31 mouse cellular contexts compared by ENCODE assay signal in the genomic region with DNA sequence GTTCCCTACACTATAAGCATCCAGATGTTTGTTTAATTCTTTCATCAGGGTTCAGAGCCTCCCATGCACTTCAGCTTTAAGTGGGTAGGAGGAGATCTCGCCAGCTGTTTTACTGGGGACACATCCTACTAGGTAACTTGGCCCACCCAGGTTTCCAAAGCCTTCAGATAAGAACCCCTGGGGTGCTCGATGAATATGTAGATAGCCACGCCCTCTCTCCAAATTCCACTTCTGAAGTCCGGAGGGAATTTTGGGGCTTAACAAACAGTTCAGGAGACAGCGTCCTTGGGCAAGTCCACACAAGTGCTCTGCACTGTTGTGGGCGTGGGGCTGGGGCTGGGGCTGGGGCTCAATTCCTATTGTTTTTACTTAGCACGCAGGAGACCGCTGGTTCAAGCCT. TPM values are rescaled to one million over a fixed set of nuclear protein-coding genes. Genes with fewer than 3 reads are reported as not detected.
DNase-seq lines count a peak whose midpoint lies in the region; ATAC-seq and TF ChIP-seq lines count a peak whose summit lies in the region.
"Had no signal": no experiment of that assay in that cellular context is flagged by ENCODE, and none has a peak within 500 bp of the region (broad histone marks: within the 10 kb centered on the region; RNA-seq: fewer than 3 reads in every experiment).

No protein-coding gene starts in this region.

- 15% methylated on average over 8 of the region's 8 CpGs for WGBS in embryonic facial prominence, embryonic 14.5 days
- WGBS in embryonic facial prominence, embryonic 10.5 days: 18% methylated on average over 8 of the region's 8 CpGs
- 15% methylated on average over 8 of the region's 8 CpGs for WGBS in heart, embryonic 11.5 days (ENCODE audit: insufficient replicate concordance)

- no peak for ATAC-seq in embryonic facial prominence, embryonic 14.5 days (ENCODE audit: low read depth)
- ATAC-seq in heart, embryonic 11.5 days (replicated peaks; ENCODE audit: insufficient number of reproducible peaks, low FRiP score, low TSS enrichment): no peak
- ATAC-seq: forebrain, embryonic 14.5 days; forebrain, postnatal 0 days; hindbrain, embryonic 16.5 days; intestine, embryonic 15.5 days had no signal

- peaks cover 56% of the 10 kb centered on the region for H3K27me3 ChIP-seq in embryonic facial prominence, embryonic 14.5 days (replicated peaks; ENCODE audit: control insufficient read depth, insufficient read depth, low read length)
- peaks cover 63% of the 10 kb centered on the region for H3K27me3 ChIP-seq in embryonic facial prominence, embryonic 10.5 days (replicated peaks; ENCODE audit: low read depth, poor library complexity, severe bottlenecking)
- no peaks in the 10 kb centered on the region for H3K27me3 ChIP-seq in E14TG2a.4 (ENCODE audit: insufficient read depth, low read length)
- peaks cover 49% of the 10 kb centered on the region for H3K27me3 ChIP-seq in heart, embryonic 11.5 days (ENCODE audit: control insufficient read depth, insufficient read depth, low read length)
- H3K27me3 ChIP-seq: CH12.LX had no signal

- peaks cover 10% of the 10 kb centered on the region for H3K4me1 ChIP-seq in embryonic facial prominence, embryonic 14.5 days (ENCODE audit: control insufficient read depth, insufficient read depth, low read length)
- H3K4me1 ChIP-seq in embryonic facial prominence, embryonic 10.5 days: peaks cover 27% of the 10 kb centered on the region
- H3K4me1 ChIP-seq in E14TG2a.4 (replicated peaks; ENCODE audit: low read depth, low read length) (peaks cover 75% of the 10 kb centered on the region), ES-E14 (ENCODE audit: control insufficient read depth in 2 of 2, insufficient read depth in 2 of 2, low read length in 2 of 2, poor library complexity in 1 of 2) (peaks cover 4 to 20% of the 10 kb centered on the region in 2 experiments; a peak in 3 of 4 replicates)
- H3K4me1 ChIP-seq in heart, embryonic 11.5 days (ENCODE audit: control insufficient read depth, insufficient read depth, low read length): peaks cover 16% of the 10 kb centered on the region

- DNase-seq in embryonic facial prominence, embryonic 14.5 days (ENCODE audit: low spot score): peak; percentile 56
- DNase-seq in embryonic facial prominence, embryonic 10.5 days (ENCODE audit: low spot score): no peak
- DNase-seq in ES-E14 (ENCODE audit: low read depth, low spot score) (peak; percentile 97), ZHBTc4 (ENCODE audit: low read depth, low spot score) (peak; percentile 99)
- no peak for DNase-seq in layer of hippocampus, postnatal 36 days
- DNase-seq: adrenal gland, adult 2 months; adrenal gland, postnatal 14 days; cerebellum, adult 11 months; cerebellum, adult 2 months; cerebellum, postnatal 10 days; cerebellum, postnatal 36 days; embryo, embryonic 11 days; forebrain, postnatal 0 days; gastrocnemius, postnatal 14 days; heart, adult 11 months; heart, postnatal 10 days; heart, postnatal 36 days had no signal

- H3K27ac ChIP-seq in embryonic facial prominence, embryonic 14.5 days (replicated peaks; ENCODE audit: low read depth, low read length): no peak overlapping the region
- no peak overlapping the region for H3K27ac ChIP-seq in embryonic facial prominence, embryonic 10.5 days (replicated peaks)
- H3K27ac ChIP-seq in ES-E14 (ENCODE audit: insufficient read depth, low read depth, low read length, poor library complexity, severe bottlenecking): peak overlapping the region; percentile 100
- no peak overlapping the region for H3K27ac ChIP-seq in heart, embryonic 11.5 days (ENCODE audit: low read depth, low read length)
- H3K27ac ChIP-seq: embryonic facial prominence, embryonic 15.5 days; gastrocnemius, adult 2 months; heart, embryonic 15.5 days; hindbrain, embryonic 10.5 days; hindbrain, embryonic 13.5 days; intestine, embryonic 15.5 days had no signal

- no peaks in the 10 kb centered on the region for H3K9me3 ChIP-seq in embryonic facial prominence, embryonic 14.5 days (ENCODE audit: control insufficient read depth, low read length)
- H3K9me3 ChIP-seq in embryonic facial prominence, embryonic 10.5 days: no peaks in the 10 kb centered on the region
- H3K9me3 ChIP-seq in E14TG2a.4 (ENCODE audit: low read length) (no peaks in the 10 kb centered on the region), ES-E14 (ENCODE audit: control insufficient read depth, insufficient read depth, low read depth, low read length) (no peaks in the 10 kb centered on the region)
- H3K9me3 ChIP-seq in heart, embryonic 11.5 days (replicated peaks; ENCODE audit: control insufficient read depth, low read length): no peaks in the 10 kb centered on the region
- H3K9me3 ChIP-seq: embryonic facial prominence, embryonic 15.5 days; heart, embryonic 12.5 days; heart, embryonic 15.5 days; hindbrain, embryonic 10.5 days; hindbrain, embryonic 13.5 days; intestine, embryonic 15.5 days had no signal

- no peaks in the 10 kb centered on the region for H3K36me3 ChIP-seq in embryonic facial prominence, embryonic 14.5 days (ENCODE audit: control insufficient read depth, insufficient read depth, low read length)
- H3K36me3 ChIP-seq in embryonic facial prominence, embryonic 10.5 days (replicated peaks): no peaks in the 10 kb centered on the region
- H3K36me3 ChIP-seq in E14TG2a.4 (ENCODE audit: insufficient read depth, low read length) (peaks cover 18% of the 10 kb centered on the region), ES-E14 (ENCODE audit: control insufficient read depth, insufficient read depth, low read length, poor library complexity, severe bottlenecking) (peaks cover 12% of the 10 kb centered on the region; the same call in 1 of the 2 replicates)
- H3K36me3 ChIP-seq in heart, embryonic 11.5 days (ENCODE audit: control insufficient read depth, insufficient read depth, low read length): no peaks in the 10 kb centered on the region
- H3K36me3 ChIP-seq: embryonic facial prominence, embryonic 15.5 days; heart, embryonic 12.5 days; heart, embryonic 15.5 days; hindbrain, embryonic 10.5 days; hindbrain, embryonic 13.5 days; intestine, embryonic 15.5 days had no signal

- H3K9ac ChIP-seq in embryonic facial prominence, embryonic 14.5 days (ENCODE audit: low read depth, low read length): no peak overlapping the region
- peak overlapping the region; percentile 87 for H3K9ac ChIP-seq in ES-E14 (ENCODE audit: insufficient read depth, low read depth, low read length, poor library complexity, severe bottlenecking)
- no peak overlapping the region for H3K9ac ChIP-seq in heart, embryonic 11.5 days (ENCODE audit: low read depth, low read length)
- H3K9ac ChIP-seq: embryonic facial prominence, embryonic 15.5 days; forebrain, postnatal 0 days; heart, embryonic 12.5 days; heart, embryonic 15.5 days; hindbrain, embryonic 13.5 days; intestine, embryonic 15.5 days had no signal

- H3K4me3 ChIP-seq in embryonic facial prominence, embryonic 14.5 days (ENCODE audit: low read depth, low read length): no peak overlapping the region
- H3K4me3 ChIP-seq in embryonic facial prominence, embryonic 10.5 days: no peak overlapping the region
- H3K4me3 ChIP-seq in E14TG2a.4 (replicated peaks; ENCODE audit: low read length) (peak overlapping the region; percentile 70), ES-E14 (ENCODE audit: insufficient read depth in 1 of 2, low read depth in 1 of 2, low read length in 2 of 2, poor library complexity in 1 of 2, severe bottlenecking in 1 of 2) (peak overlapping the region; percentile 29 to 66)
- H3K4me3 ChIP-seq in heart, embryonic 11.5 days (ENCODE audit: low read depth, low read length): no peak overlapping the region
- H3K4me3 ChIP-seq: embryonic facial prominence, embryonic 15.5 days; gastrocnemius, adult 2 months; heart, embryonic 12.5 days; heart, embryonic 15.5 days; hindbrain, embryonic 10.5 days; hindbrain, embryonic 13.5 days; intestine, embryonic 15.5 days had no signal

- H3K4me2 ChIP-seq in embryonic facial prominence, embryonic 14.5 days (ENCODE audit: low read depth, low read length): no peak overlapping the region
- H3K4me2 ChIP-seq in heart, embryonic 11.5 days: no peak overlapping the region
- H3K4me2 ChIP-seq: embryonic facial prominence, embryonic 15.5 days; heart, embryonic 12.5 days; heart, embryonic 15.5 days; hindbrain, embryonic 13.5 days; intestine, embryonic 15.5 days had no signal

- no peak for TF ChIP-seq CTCF in E14TG2a.4 (conservative IDR thresholded peaks at IDR 0.05; ENCODE audit: low read length)

- in situ Hi-C loops in ES-E14 (cut with MboI; ENCODE audit: low sequenced_read_pairs in 2 of 2, unreplicated experiment in 2 of 2): no loop called here

TF ChIP-seq in ES-E14, 5 proteins besides CTCF, POLR2A, EP300 and RAD21 (continues in another document):
- TF ChIP-seq CHD2 (IDR thresholded peaks at IDR 0.05; ENCODE audit: low read depth, low read length): peak; percentile 42; the same call in 1 of the 2 replicates

RNA-seq across cellular contexts. Expression of a gene that starts 1.9 kb away (rescaled TPM):
- 0.10 and 0.13 TPM in 2 replicates for polyA plus RNA-seq in embryonic facial prominence, embryonic 14.5 days (2014; fragmentation: Nextera tagmentation; extraction: Ambion mirVana)
- 0.16 TPM in 1 of 2 replicates, not detected in the other for polyA plus RNA-seq in embryonic facial prominence, embryonic 10.5 days (2016; fragmentation: Nextera tagmentation; extraction: Ambion mirVana)
- 164 and 277 TPM in 2 replicates for total RNA-seq in ES-E14 (2012; rRNA removed)
- total RNA-seq in layer of hippocampus, postnatal 36 days (2021): under 1 TPM in 1 of 2 experiments, not detected in 1; 0.22 TPM
- not detected in 2 replicates for polyA plus RNA-seq in heart, embryonic 11.5 days (2014; fragmentation: Nextera tagmentation; extraction: Ambion mirVana)
- total RNA-seq: adrenal gland, adult 2 months; adrenal gland, postnatal 14 days; forebrain, postnatal 0 days; MEL had no signal
- polyA plus RNA-seq: forebrain, embryonic 11.5 days; forebrain, embryonic 14.5 days; heart, embryonic 12.5 days; hindbrain, embryonic 13.5 days had no signal

RNA-seq across cellular contexts. Expression of a gene that starts 32.6 kb away (rescaled TPM):
- polyA plus RNA-seq in embryonic facial prominence, embryonic 14.5 days (2014; fragmentation: Nextera tagmentation; extraction: Ambion mirVana): 20.7 and 21.1 TPM in 2 replicates
- 29.9 and 35.3 TPM in 2 replicates for polyA plus RNA-seq in embryonic facial prominence, embryonic 10.5 days (2016; fragmentation: Nextera tagmentation; extraction: Ambion mirVana)
- 102 and 216 TPM in 2 replicates for total RNA-seq in ES-E14 (2012; rRNA removed)
- total RNA-seq in layer of hippocampus, postnatal 36 days (2021): 10 to 100 TPM; 14.3 to 15.4 TPM
- polyA plus RNA-seq in heart, embryonic 11.5 days (2014; fragmentation: Nextera tagmentation; extraction: Ambion mirVana): 17.5 and 22.5 TPM in 2 replicates

RNA-seq across cellular contexts. Expression of a gene that starts 36.6 kb away (rescaled TPM):
- polyA plus RNA-seq in embryonic facial prominence, embryonic 14.5 days (2014; fragmentation: Nextera tagmentation; extraction: Ambion mirVana): 43.3 and 46.9 TPM in 2 replicates
- polyA plus RNA-seq in embryonic facial prominence, embryonic 10.5 days (2016; fragmentation: Nextera tagmentation; extraction: Ambion mirVana): 80.9 and 86.6 TPM in 2 replicates
- total RNA-seq in ES-E14 (2012; rRNA removed): 27.0 and 32.3 TPM in 2 replicates
- total RNA-seq in layer of hippocampus, postnatal 36 days (2021): 10 to 100 TPM; 56.1 to 56.8 TPM
- 21.2 and 28.6 TPM in 2 replicates for polyA plus RNA-seq in heart, embryonic 11.5 days (2014; fragmentation: Nextera tagmentation; extraction: Ambion mirVana)

RNA-seq across cellular contexts. Expression of a gene that starts 59.7 kb away (rescaled TPM):
- polyA plus RNA-seq in embryonic facial prominence, embryonic 14.5 days (2014; fragmentation: Nextera tagmentation; extraction: Ambion mirVana): 9.7 TPM in 2 replicates
- 9.8 and 13.0 TPM in 2 replicates for polyA plus RNA-seq in embryonic facial prominence, embryonic 10.5 days (2016; fragmentation: Nextera tagmentation; extraction: Ambion mirVana)
- total RNA-seq in ES-E14 (2012; rRNA removed): 1.9 and 2.1 TPM in 2 replicates
- 10 to 100 TPM; 21.2 to 24.1 TPM for total RNA-seq in layer of hippocampus, postnatal 36 days (2021)
- polyA plus RNA-seq in heart, embryonic 11.5 days (2014; fragmentation: Nextera tagmentation; extraction: Ambion mirVana): 12.1 and 14.8 TPM in 2 replicates

Comparison
In these comparisons a context has a peak if more than half of its experiments do, and no peak if none do; other contexts are left out.
1. DNase-seq: peak in embryonic facial prominence, embryonic 14.5 days (single experiment), ES-E14 (single experiment) and ZHBTc4 (single experiment); none in embryonic facial prominence, embryonic 10.5 days (single experiment) and layer of hippocampus, postnatal 36 days (0 of 2).
2. H3K4me3 ChIP-seq: peak in E14TG2a.4 (single experiment) and ES-E14 (2 of 2); none in embryonic facial prominence, embryonic 14.5 days (single experiment), embryonic facial prominence, embryonic 10.5 days (single experiment) and heart, embryonic 11.5 days (single experiment).